Mouse (Mus musculus): ENCODE results near the gene Rsl24d1.
"Not testable (repeated sequence)": the region's sequence is repeated elsewhere in the genome, so short reads cannot be mapped to it uniquely, and the experiment has no call there.

Gene Rsl24d1

GRCm38 (mm10) chr9:73102181-73102580, 11.0 kb upstream of the Rsl24d1 start, which contains the start of gene Gm20509:
TSS of gene Gm20509 (plus strand) at chr9:73102470.
- no peak for DNase-seq (ENCODE audit: low read depth)

DNA sequence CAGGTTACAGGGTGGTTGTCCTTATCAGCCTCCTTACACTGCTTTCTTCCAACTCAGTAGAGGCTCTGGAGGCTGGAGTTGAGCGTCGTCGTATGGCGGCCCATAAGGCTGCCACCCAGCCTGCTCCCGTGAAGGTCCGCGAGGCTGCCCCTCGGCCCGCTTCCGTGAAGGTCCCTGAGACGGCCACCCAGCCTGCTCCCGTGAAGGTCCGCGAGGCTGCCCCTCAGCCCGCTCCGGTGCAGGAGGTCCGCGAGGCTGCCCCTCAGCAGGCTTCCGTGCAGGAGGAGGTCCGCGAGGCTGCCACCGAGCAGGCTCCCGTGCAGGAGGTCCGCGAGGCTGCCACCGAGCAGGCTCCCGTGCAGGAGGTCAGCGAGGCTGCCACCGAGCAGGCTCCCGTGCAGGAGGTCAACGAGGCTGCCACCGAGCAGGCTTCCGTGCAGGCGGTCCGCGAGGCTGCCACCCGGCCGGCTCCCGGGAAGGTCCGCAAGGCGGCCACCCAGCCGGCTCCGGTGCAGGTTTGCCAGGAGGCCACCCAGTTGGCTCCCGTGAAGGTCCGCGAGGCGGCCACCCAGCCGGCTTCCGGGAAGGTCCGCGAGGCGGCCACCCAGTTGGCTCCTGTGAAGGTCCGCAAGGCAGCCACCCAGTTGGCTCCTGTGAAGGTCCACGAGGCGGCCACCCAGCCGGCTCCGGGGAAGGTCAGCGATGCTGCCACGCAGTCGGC, 9.9 kb upstream of the Rsl24d1 start:
- DNase-seq (ENCODE audit: low read depth) = no peak

DNA sequence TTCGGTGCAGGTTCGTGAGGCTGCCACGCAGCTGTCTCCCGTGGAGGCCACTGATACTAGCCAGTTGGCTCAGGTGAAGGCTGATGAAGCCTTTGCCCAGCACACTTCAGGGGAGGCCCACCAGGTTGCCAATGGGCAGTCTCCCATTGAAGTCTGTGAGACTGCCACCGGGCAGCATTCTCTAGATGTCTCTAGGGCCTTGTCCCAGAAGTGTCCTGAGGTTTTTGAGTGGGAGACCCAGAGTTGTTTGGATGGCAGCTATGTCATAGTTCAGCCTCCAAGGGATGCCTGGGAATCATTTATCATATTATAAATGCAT, 9.4 kb upstream of the Rsl24d1 start:
- DNase-seq (ENCODE audit: low read depth) = no peak

- DNase-seq (ENCODE audit: low read depth) = no peak
Measured at GRCm38 (mm10) chr9:73105141-73105540, 8.1 kb upstream of the Rsl24d1 start.

GRCm38 (mm10) chr9:73105771-73106170, 7.5 kb upstream of the Rsl24d1 start:
- no peak for DNase-seq (ENCODE audit: low read depth)

GRCm38 (mm10) chr9:73116704-73117103, 3.5 kb downstream of the Rsl24d1 start:
- DNase-seq (ENCODE audit: low read depth) = not testable (repeated sequence)

- no peak for DNase-seq (ENCODE audit: low read depth)
Measured at GRCm38 (mm10) chr9:73118012-73118411, 4.8 kb downstream of the Rsl24d1 start.

DNA sequence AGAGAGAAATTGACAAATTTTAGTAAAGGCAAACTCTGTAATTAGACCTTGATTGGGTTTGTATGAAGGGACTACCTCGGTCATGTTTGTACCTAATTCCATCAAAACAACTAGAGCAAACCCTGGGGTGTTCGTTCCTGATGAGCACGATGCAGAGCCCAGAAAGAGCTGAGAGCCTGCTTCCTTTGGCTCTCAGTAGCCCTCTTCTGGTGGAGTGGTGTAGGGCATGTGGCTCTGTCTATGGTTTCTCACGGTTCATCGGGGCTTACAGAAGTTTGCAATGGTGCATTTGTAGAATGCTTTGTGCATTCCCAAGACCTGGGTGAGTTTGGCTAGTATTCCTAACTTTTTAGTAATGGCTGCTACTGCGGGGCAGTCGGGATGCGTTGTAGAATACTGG, 8.5 kb downstream of the Rsl24d1 start:
- peak; percentile 59 for DNase-seq (ENCODE audit: low read depth)

GRCm38 (mm10) chr9:73125043-73125570, 11.9 kb downstream of the Rsl24d1 start:
- no peak for DNase-seq (ENCODE audit: low read depth)

DNA sequence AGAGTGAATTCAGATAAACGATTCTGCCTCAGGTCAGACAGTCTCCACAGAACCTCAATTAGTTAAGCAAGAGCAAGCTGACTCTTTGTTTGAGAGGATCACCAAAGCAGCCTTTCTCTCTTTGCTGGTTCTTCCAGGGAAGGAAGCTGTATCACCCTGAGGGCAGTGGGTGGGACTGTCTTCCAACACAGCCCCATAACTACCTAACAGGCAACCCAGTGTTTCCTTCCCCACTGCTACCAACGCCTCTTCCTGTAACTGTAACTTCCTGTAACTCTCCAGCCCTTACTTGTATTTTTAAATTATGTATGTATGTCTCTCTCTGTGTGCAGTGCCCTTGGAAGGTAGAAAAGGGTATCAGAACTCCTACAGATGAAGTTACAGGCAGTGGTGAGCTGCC, 14.2 kb downstream of the Rsl24d1 start:
- no peak for DNase-seq (ENCODE audit: low read depth)

- no peak for DNase-seq (ENCODE audit: low read depth)
Measured at GRCm38 (mm10) chr9:73129875-73130274, 16.6 kb downstream of the Rsl24d1 start.

DNA sequence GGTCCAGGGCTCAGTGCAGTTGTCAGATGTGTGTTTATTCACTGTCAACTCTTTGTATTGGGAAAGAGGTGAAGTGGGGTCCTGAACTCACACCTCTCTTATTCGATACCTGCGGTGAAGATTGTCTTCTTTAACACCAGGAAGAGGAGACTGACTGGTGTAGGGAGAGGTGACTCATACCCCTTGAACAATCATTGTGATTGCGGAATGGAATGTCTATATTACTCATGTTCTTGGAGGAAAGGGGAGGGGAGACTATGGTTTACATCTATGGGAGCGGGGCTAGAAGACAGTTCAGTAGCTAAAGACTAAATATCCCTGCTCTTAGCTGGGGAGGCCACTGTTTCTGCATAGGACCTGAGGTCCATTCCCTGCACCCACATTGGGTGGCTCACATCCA, 17.3 kb downstream of the Rsl24d1 start:
- DNase-seq (ENCODE audit: low read depth) = no peak

GRCm38 (mm10) chr9:73137341-73137886, 24.2 kb downstream of the Rsl24d1 start:
- no peak for DNase-seq (ENCODE audit: low read depth)

DNA sequence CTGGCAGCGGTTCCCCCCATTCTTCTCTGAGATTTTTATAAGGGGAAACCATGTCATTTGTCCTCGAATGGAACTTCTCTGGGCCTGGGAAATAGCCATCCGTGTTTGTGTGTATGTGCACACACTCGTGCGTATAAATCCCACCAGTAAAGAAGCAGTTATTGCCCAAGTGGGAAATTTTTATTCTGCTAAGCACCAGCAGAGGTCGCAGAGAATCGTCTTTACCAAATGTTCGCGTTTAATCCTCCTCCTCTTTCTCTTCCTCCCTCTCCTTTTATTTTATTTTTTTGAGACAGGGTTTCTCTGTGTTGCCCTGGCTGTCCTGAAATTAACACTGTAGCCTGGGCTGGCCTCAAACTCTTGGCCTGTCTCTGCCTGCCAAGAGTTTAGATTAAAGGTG, 41.1 kb downstream of the Rsl24d1 start:
- no peak for DNase-seq (ENCODE audit: low read depth)

DNA sequence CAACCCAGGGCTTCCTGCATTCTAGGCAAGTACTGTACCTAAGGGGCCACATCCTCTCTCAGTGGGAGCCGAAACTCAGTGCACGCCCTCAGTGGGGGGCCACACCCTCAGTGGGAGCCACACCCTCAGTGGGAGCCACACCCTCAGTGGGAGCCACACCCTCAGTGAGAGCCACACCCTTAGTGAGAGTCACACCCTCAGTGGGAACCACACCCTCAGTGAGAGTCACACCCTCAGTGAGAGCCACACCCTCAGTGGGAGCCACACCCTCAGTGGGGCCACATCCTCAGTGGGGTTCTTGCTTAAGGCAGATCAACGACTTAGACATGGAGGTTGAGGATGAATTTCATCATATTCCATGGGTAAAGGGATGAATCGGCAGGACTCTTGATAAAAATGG, 44.7 kb downstream of the Rsl24d1 start:
- DNase-seq (ENCODE audit: low read depth) = no peak

- peak; percentile 57 for DNase-seq (ENCODE audit: low read depth)
Measured at GRCm38 (mm10) chr9:73159265-73159664, 46.0 kb downstream of the Rsl24d1 start.

DNA sequence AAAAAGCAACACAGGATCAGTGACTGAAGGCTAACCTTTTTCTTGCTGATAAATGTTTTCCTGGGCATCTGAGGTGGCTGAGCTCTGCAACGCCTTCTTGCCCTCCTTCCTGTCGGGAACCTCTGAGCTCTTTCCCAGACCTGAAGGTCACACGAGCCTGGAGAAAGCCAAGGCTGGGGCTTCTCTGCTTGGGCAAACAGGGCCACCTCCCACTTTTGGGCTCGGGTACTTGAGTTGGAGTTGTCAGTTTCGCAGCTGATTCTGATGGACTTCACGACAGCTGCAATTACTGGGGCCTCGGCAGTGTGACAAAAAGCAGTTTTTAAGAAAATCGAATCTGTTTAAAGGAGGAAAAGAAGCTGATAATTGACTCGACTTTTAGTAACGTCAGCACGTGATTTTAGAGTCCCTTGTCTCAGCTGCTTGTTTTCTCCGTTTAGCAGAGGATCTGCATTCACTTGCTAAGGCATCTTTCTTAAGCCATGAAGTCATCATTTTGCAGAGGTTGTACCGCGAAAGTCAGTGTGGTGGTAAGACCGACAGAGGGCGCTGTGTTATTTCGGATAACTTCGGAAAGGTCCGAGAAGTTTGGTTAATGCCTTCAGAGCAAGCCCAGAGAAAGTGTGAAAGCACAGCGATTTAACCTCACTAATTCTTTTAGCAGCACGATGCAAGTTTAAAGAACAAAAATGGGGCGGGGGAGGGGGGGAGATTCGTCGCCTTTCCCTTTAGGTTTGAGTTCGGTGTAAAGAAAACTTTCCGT, 49.5 kb downstream of the Rsl24d1 start:
- peak; percentile 82 for DNase-seq (ENCODE audit: low read depth)

DNA sequence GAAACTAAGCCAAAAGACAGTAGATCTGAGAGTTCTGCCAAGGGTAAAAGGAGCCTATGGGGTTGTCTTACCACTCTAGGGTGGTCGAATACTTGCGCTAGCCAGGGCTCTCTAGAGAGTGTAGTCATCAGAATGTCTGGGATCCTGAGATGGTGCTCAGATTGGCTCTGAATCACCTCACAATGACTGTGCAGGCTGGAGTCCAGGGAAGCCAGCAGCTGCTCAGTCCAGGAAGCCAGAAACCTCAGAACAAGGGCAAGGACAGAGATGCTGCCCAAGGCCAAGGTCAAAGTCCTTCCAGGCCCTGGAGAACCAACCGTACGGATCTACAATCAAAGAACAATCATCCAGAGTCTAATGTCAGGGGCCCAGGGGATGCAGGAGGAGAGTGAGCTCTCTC, 52.4 kb downstream of the Rsl24d1 start:
- no peak for DNase-seq (ENCODE audit: low read depth)
